Mouse (Mus musculus) urinary bladder, postnatal 4 days (tissue): ENCODE measurements around the gene Ssxb9.
"Not testable (repeated sequence)": the region's sequence is repeated elsewhere in the genome, so short reads cannot be mapped to it uniquely, and the experiment has no call there.

Experiments
- DNase-seq, 2 experiments: peaks; one replicate each; pipeline ENCODE4 v3.0.0; 2021 to 2022; ENCODE audit warnings: low spot score in 2 of 2

Gene Ssxb9

GRCm38 (mm10) chrX:8366678-8367077 lies at the start of gene Ssxb9:
Ssxb9 (plus strand) TSS chrX:8366978.
- not testable (repeated sequence) for DNase-seq

DNA sequence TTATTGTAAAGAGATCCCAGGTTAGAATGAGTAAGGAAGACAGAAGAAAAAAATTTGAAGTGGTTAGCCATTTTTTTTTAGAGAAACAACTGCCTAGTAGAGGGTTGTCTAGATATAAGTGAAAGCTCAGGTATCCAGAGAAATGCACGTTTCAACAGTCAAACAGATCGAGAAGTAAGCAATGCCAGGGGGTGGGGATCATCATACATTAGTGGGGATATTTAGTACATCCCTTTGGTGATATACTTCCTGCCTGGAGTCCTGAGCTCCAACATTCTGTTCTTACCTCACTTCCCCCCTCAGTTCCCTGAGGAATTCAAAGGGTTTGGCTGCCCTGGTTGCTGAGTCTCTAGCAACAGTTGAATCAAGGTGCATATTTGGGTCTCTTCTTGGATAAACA lies 39.7 kb upstream of the Ssxb9 start, which contains the start of gene Ssxb10:
Gene Ssxb10, plus strand, starts transcription at position 301 of the 400 bp plus-strand sequence.
- DNase-seq = no peak

DNA sequence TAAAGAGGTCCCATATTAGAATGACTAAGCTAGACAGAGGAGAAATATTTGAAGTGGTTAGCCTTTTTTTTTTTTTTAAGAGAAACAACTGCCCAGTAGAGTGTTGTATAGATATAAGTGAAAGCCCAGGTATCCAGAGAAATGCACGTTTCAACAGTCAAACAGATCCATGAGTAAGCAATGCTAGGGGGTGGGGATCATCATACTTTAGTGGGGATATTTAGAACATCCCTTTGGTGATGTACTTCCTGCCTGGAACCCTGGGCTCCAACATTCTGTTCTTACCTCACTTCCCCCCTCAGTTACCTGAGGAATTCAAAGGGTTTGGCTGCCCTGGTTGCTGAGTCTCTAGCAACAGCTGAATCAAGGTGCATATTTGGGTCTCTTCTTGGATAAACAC lies 46.2 kb downstream of the Ssxb9 start, which contains the start of gene Ssxb1:
Gene Ssxb1, plus strand, starts transcription at position 301 of the 400 bp plus-strand sequence.
- not testable (repeated sequence) for DNase-seq
